Comparison of ENCODE assay signal across 8 mouse cellular contexts in the genomic region with DNA sequence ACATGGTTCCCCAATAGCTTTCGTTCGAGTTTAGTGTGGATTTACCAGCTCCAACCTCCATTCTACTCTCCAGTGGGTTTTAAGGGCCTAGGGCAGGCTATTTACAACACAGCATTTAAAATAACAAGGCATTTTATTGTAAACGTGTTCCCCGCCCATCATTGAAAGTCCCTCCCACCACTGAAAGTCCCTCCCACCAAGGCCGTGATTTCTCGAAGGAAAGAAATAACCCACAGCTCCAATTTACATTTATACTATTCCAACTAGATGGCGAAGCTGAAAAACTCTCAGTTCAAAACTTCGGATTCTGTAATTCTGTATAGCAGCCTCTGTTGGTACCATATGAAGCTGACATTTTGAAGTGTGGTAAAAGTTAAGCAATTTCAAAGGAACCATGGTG. TPM values are rescaled to one million over a fixed set of nuclear protein-coding genes. Genes with fewer than 3 reads are reported as not detected.
A peak's percentile ranks its signal among the peaks of the same experiment; 100 is the strongest.
DNase-seq lines count a peak whose midpoint lies in the region; ATAC-seq and TF ChIP-seq lines count a peak whose summit lies in the region.

No protein-coding gene starts in this region.

- peak overlapping the region; percentile 87 for H3K4me3 ChIP-seq in forebrain, postnatal 0 days (ENCODE audit: low read depth, low read length)
- peak overlapping the region; percentile 41 for H3K4me3 ChIP-seq in kidney, adult 2 months (ENCODE audit: insufficient read depth, low read depth, low read length)

- DNase-seq in 3134 (ENCODE audit: extremely low read depth, insufficient read length, low spot score) (peak; percentile 28), ZHBTc4 (ENCODE audit: low read depth, low spot score) (peak; percentile 69)
- no peak for DNase-seq in forebrain, postnatal 0 days
- DNase-seq in kidney, adult 2 months: peak; percentile 57
- peak; percentile 61 for DNase-seq in lung, postnatal 10 days
- no peak for DNase-seq in right cerebral cortex, adult 2 months (ENCODE audit: low spot score in 2 of 2)
- DNase-seq in layer of hippocampus, postnatal 25 days (ENCODE audit: extremely low spot score in 1 of 2, low spot score in 1 of 2): no peak
- DNase-seq in left cerebral cortex, adult 8-10 months (ENCODE audit: low spot score in 2 of 2): no peak

- no peaks in the 10 kb centered on the region for H3K9me3 ChIP-seq in forebrain, postnatal 0 days (ENCODE audit: low read length)

- 1% methylated on average over 8 of the region's 8 CpGs for WGBS in forebrain, postnatal 0 days
- under 1% methylated on average over 8 of the region's 8 CpGs for WGBS in kidney, adult 2 months

- H3K27me3 ChIP-seq in forebrain, postnatal 0 days (ENCODE audit: insufficient read depth, low read length): no peaks in the 10 kb centered on the region
- H3K27me3 ChIP-seq in kidney, adult 2 months (replicated peaks; ENCODE audit: control insufficient read depth, insufficient read depth, low read length): no peaks in the 10 kb centered on the region

- TF ChIP-seq POLR2A in kidney, adult 2 months (IDR thresholded peaks at IDR 0.05; ENCODE audit: low read depth, low read length): no peak

- no peak overlapping the region for H3K27ac ChIP-seq in forebrain, postnatal 0 days (ENCODE audit: low read depth, low read length)
- no peak overlapping the region for H3K27ac ChIP-seq in kidney, adult 2 months (ENCODE audit: insufficient read depth, low read depth, low read length)

- ATAC-seq in forebrain, postnatal 0 days: no peak

- peak overlapping the region; percentile 93 for H3K4me2 ChIP-seq in forebrain, postnatal 0 days (ENCODE audit: low read depth)

- H3K36me3 ChIP-seq in forebrain, postnatal 0 days (ENCODE audit: insufficient read depth): no peaks in the 10 kb centered on the region
- no peaks in the 10 kb centered on the region for H3K36me3 ChIP-seq in kidney, adult 2 months (ENCODE audit: control insufficient read depth, insufficient read depth, low read length)

- H3K9ac ChIP-seq in forebrain, postnatal 0 days: 0 out of 2 replicates have a peak overlapping the region, but pooled peaks have one; percentile 64

- no peak for TF ChIP-seq CTCF in forebrain, postnatal 0 days (IDR thresholded peaks at IDR 0.05; ENCODE audit: low read depth)
- no peak for TF ChIP-seq CTCF in kidney, adult 2 months (conservative IDR thresholded peaks at IDR 0.05; ENCODE audit: insufficient read depth, insufficient read length, low read depth, low read length)

- peaks cover 7% of the 10 kb centered on the region; the same call in 1 of the 2 replicates for H3K4me1 ChIP-seq in forebrain, postnatal 0 days (ENCODE audit: insufficient read depth)
- H3K4me1 ChIP-seq in kidney, adult 2 months (ENCODE audit: control insufficient read depth, insufficient read depth, low read length): peaks cover 17% of the 10 kb centered on the region

RNA-seq across cellular contexts. Expression of gene Gm49361, which starts 1.4 kb away (rescaled TPM):
- not detected in 2 replicates for total RNA-seq in forebrain, postnatal 0 days (2014; rRNA removed)
- polyA plus RNA-seq in forebrain, postnatal 0 days (2015; fragmentation: Nextera tagmentation; extraction: Ambion mirVana): not detected in 2 replicates
- polyA plus RNA-seq in kidney, adult 2 months (2012; rRNA removed): not detected in 2 replicates
- total RNA-seq in layer of hippocampus, postnatal 25 days (2021): 1 to 10 TPM in 1 of 2 experiments, under 1 TPM in 1; 0.92 to 4.6 TPM
- 1 to 10 TPM in 1 of 4 experiments, not detected in 3; 1.0 TPM for total RNA-seq in left cerebral cortex, adult 8-10 months (2022)

RNA-seq across cellular contexts. Expression of gene Lats2, which starts 13.6 kb away (rescaled TPM):
- total RNA-seq in forebrain, postnatal 0 days (2014; rRNA removed): 7.8 and 259 TPM in 2 replicates
- 3.9 and 5.0 TPM in 2 replicates for polyA plus RNA-seq in forebrain, postnatal 0 days (2015; fragmentation: Nextera tagmentation; extraction: Ambion mirVana)
- polyA plus RNA-seq in kidney, adult 2 months (2012; rRNA removed): 31.1 and 35.9 TPM in 2 replicates
- total RNA-seq in layer of hippocampus, postnatal 25 days (2021): 10 to 100 TPM; 36.8 to 43.0 TPM
- 10 to 100 TPM; 19.4 to 28.3 (median 24.8) TPM for total RNA-seq in left cerebral cortex, adult 8-10 months (2022)

RNA-seq across cellular contexts. Expression of gene Sap18, which starts 53.4 kb away (rescaled TPM):
- total RNA-seq in forebrain, postnatal 0 days (2014; rRNA removed): 15.6 and 21.2 TPM in 2 replicates
- 26.8 and 31.6 TPM in 2 replicates for polyA plus RNA-seq in forebrain, postnatal 0 days (2015; fragmentation: Nextera tagmentation; extraction: Ambion mirVana)
- polyA plus RNA-seq in kidney, adult 2 months (2012; rRNA removed): 5.6 and 7.0 TPM in 2 replicates
- 10 to 100 TPM; 42.8 to 50.1 TPM for total RNA-seq in layer of hippocampus, postnatal 25 days (2021)
- total RNA-seq in left cerebral cortex, adult 8-10 months (2022): 100 to 1,000 TPM in 1 of 4 experiments, 10 to 100 TPM in 3; 65.5 to 103 (median 76.4) TPM

Comparison
In these comparisons a context has a peak if more than half of its experiments do, and no peak if none do; other contexts are left out.
1. DNase-seq: peak in 3134 (single experiment), ZHBTc4 (single experiment), kidney, adult 2 months (single experiment) and lung, postnatal 10 days (single experiment); none in forebrain, postnatal 0 days (single experiment), right cerebral cortex, adult 2 months (0 of 2), layer of hippocampus, postnatal 25 days (0 of 2) and left cerebral cortex, adult 8-10 months (0 of 2).